Mouse (Mus musculus): ENCODE data around the gene Usp35.

Gene Usp35

GRCm38 (mm10) chr7:97331726-97332666 is at the start of gene Usp35, which contains the start of gene Kctd21:
TSS of gene Usp35 (minus strand) at chr7:97332020.
TSS of gene Kctd21 (plus strand) at chr7:97332327.
- in situ Hi-C loops (cut with MseI, MboI): no loop called here

GRCm38 (mm10) chr7:97380500-97381123 is 48.8 kb upstream of the Usp35 start:
- in situ Hi-C loops (cut with MseI, MboI): no loop called here

GRCm38 (mm10) chr7:97379304-97379703 is 47.5 kb upstream of the Usp35 start:
- in situ Hi-C loops (cut with MseI, MboI): no loop called here

- in situ Hi-C loops (cut with MseI, MboI): no loop called here
Measured at GRCm38 (mm10) chr7:97375906-97376305, 44.1 kb upstream of the Usp35 start.

GRCm38 (mm10) chr7:97375101-97375500 is 43.3 kb upstream of the Usp35 start:
- in situ Hi-C loops (cut with MseI, MboI): no loop called here

GRCm38 (mm10) chr7:97365887-97366286 is 34.1 kb upstream of the Usp35 start:
- in situ Hi-C loops (cut with MseI, MboI): no loop called here

- in situ Hi-C loops (cut with MseI, MboI): no loop called here
Measured at GRCm38 (mm10) chr7:97361467-97361866, 29.6 kb upstream of the Usp35 start.

GRCm38 (mm10) chr7:97360955-97361354 is 29.1 kb upstream of the Usp35 start:
- in situ Hi-C loops (cut with MseI, MboI): no loop called here

- in situ Hi-C loops (cut with MseI, MboI): no loop called here
Measured at GRCm38 (mm10) chr7:97360166-97360565, 28.3 kb upstream of the Usp35 start.

- in situ Hi-C loops (cut with MseI, MboI): no loop called here
Measured at GRCm38 (mm10) chr7:97358347-97358746, 26.5 kb upstream of the Usp35 start.

- in situ Hi-C loops (cut with MseI, MboI): no loop called here
Measured at GRCm38 (mm10) chr7:97357840-97358239, 26.0 kb upstream of the Usp35 start.

- in situ Hi-C loops (cut with MseI, MboI): no loop called here
Measured at GRCm38 (mm10) chr7:97356875-97357276, 25.1 kb upstream of the Usp35 start.

GRCm38 (mm10) chr7:97356253-97356652 is 24.4 kb upstream of the Usp35 start:
- in situ Hi-C loops (cut with MseI, MboI): no loop called here

GRCm38 (mm10) chr7:97355068-97355841 is 23.4 kb upstream of the Usp35 start:
- in situ Hi-C loops (cut with MseI, MboI): no loop called here

- in situ Hi-C loops (cut with MseI, MboI): no loop called here
Measured at GRCm38 (mm10) chr7:97353356-97353755, 21.5 kb upstream of the Usp35 start.

- in situ Hi-C loops (cut with MseI, MboI): no loop called here
Measured at GRCm38 (mm10) chr7:97351792-97352513, 20.1 kb upstream of the Usp35 start.

- in situ Hi-C loops (cut with MseI, MboI): no loop called here
Measured at GRCm38 (mm10) chr7:97350891-97351290, 19.1 kb upstream of the Usp35 start.

GRCm38 (mm10) chr7:97349438-97349837 is 17.6 kb upstream of the Usp35 start:
- in situ Hi-C loops (cut with MseI, MboI): no loop called here

- in situ Hi-C loops (cut with MseI, MboI): no loop called here
Measured at GRCm38 (mm10) chr7:97348836-97349235, 17.0 kb upstream of the Usp35 start.

- in situ Hi-C loops (cut with MseI, MboI): no loop called here
Measured at GRCm38 (mm10) chr7:97348318-97348717, 16.5 kb upstream of the Usp35 start.

GRCm38 (mm10) chr7:97347464-97347863 is 15.6 kb upstream of the Usp35 start:
- in situ Hi-C loops (cut with MseI, MboI): no loop called here

- in situ Hi-C loops (cut with MseI, MboI): no loop called here
Measured at GRCm38 (mm10) chr7:97346822-97347166, 15.0 kb upstream of the Usp35 start.
